Mouse (Mus musculus) bone marrow, adult 2 months (tissue): Measurements from ENCODE around the gene Zfp618. TPM values are rescaled to one million over a fixed set of nuclear protein-coding genes. Genes with fewer than 3 reads are reported as not detected.

ENCODE experiments used
- H3K27ac ChIP-seq: fragments of 200-500 bp; 2 replicates; pipeline ENCODE4 v1.5.1; 2012; ENCODE audit warnings: low read depth, mild to moderate bottlenecking, control low read depth, inconsistent platforms, low read length; ENCODE audit not compliant: control insufficient read depth, poor library complexity, insufficient read depth
- H3K4me1 ChIP-seq: fragments of 200-500 bp; 2 replicates; pipeline ENCODE4 v1.6.1; 2011; ENCODE audit warnings: low read length; ENCODE audit not compliant: control insufficient read depth, insufficient read depth
- H3K4me3 ChIP-seq: fragments of 200-500 bp; replicated peaks from 2 replicates; pipeline ENCODE3; 2011; ENCODE audit warnings: mild to moderate bottlenecking, low read depth, low read length, control low read depth; ENCODE audit not compliant: control insufficient read depth
- CTCF ChIP-seq: fragments of 200-500 bp; IDR thresholded peaks from 2 replicates; pipeline ENCODE4 v1.5.1; 2011; ENCODE audit warnings: low read length, control low read depth; ENCODE audit not compliant: control insufficient read depth, insufficient read depth
- POLR2A ChIP-seq: fragments of 200-500 bp; IDR thresholded peaks from 2 replicates; pipeline ENCODE4 v1.6.1; 2011; ENCODE audit warnings: low read depth, mild to moderate bottlenecking, control low read depth, low read length, borderline replicate concordance; ENCODE audit not compliant: control insufficient read depth
- WGBS: fragments of 180-500 bp; shearing (Covaris S2); methylation state at CpG from one replicate; pipeline ENCODE4 v1.1.7; 2018; 5-methylcytosine and 5-hydroxymethylcytosine counted together
- polyA plus RNA-seq: library from polyadenylated mRNA; stranded (reverse); fragments of >200 nt; gene quantifications from 2 replicates; pipeline ENCODE4 v1.2.4, GENCODE M21; 2011; ENCODE audit warnings: low replicate concordance; ENCODE audit not compliant: missing spikeins, insufficient read depth, insufficient read length

The Zfp618 gene
- 0.40 and 1.1 TPM in 2 replicates for polyA plus RNA-seq

DNA sequence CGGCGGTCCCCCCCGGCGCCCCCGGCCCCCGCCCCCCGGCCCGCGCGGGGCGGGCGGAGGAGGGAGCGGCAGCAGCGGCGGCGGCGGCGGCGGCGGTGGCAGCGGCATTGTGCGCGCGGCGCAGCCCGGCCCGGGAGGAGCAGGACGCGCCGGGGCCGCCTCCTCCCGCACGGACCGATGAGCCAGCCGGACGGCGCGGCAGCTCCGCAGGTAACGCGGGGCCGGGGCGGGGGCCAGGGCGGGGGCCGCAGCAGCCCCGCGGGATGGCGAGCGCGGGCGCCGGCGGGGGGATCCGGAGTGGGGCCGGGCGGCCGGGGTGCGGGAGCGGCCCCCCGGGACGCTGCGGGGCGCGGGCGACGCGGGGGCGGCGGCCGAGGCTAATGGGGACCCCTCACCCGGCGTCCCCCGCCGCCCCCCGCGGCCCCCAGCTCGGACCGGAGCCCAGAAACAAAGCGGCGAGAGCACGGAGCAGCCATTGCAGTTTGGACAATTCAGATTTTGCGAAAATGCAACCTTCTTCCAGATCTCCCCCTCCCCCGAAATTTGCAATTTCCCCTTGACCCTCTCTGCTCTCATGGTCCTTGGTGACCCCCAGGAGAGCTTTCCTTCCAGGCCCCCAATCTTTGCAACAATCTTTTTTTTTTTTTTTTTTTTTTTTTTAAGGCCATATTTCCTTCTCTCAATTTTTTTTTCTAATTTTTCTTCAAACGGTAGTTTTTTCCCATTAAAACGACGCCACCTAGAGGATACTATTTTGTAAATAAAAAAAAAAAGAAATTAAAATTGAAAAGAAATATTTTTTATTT, at the start of gene Zfp618:
Gene Zfp618, plus strand, starts transcription at position 77 of the 806 bp plus-strand sequence.
- 9% methylated on average over 62 of the region's 86 CpGs for WGBS
- H3K4me3 ChIP-seq = no peak within 1 kb of the TSS
- no peaks in the 10 kb centered on the region for H3K4me1 ChIP-seq
- H3K27ac ChIP-seq = no peak within 1 kb of the TSS
- no peak for TF ChIP-seq POLR2A

DNA sequence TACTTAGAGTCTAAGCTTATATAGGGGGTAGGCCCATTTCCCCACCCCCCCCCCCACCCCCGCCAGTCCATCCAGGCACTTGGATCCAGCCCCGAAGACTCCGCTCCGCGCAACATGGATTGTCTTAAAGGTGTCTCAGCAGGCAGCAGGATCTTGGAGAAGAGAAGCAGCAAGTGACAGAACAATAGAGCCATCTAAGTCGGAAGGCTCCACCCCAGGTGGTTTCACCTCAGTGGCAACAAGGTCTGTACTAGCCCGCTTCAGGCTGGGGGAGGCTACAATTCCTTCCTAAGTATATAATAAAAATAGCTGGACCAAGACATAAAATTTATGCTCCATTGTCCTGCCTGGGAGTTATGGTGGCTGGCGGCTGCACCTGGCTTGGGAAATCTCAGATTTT, 48.3 kb upstream of the Zfp618 start:
- 90% methylated on average over 8 of the region's 8 CpGs for WGBS
- Histone ChIP-seq H3K4me3 (no peak overlapping the region), H3K4me1 (no peaks in the 10 kb centered on the region), H3K27ac (no peak overlapping the region)
- no peak for TF ChIP-seq CTCF
- TF ChIP-seq POLR2A = no peak

DNA sequence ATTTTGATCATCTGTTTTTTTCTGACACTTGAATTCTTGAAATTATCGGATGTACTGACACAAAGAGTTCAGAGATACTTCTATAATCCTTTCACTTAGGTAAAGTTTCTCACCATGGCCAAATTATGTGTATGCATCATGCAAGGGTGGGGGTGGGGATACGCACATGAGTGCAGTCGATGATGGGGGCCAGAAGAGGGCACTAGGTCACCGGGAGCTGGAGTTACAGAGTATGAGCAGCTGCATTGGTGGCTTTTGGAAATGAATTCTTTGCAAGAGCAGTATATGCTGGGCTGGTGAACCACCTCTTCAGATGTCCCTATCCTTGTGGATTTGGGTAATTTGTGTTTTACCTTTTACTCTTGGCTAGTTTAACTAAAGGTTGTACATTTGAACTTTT, 31.6 kb upstream of the Zfp618 start:
- no peak overlapping the region for H3K27ac ChIP-seq
- no peak overlapping the region for H3K4me3 ChIP-seq
- H3K4me1 ChIP-seq = no peaks in the 10 kb centered on the region
- WGBS = 80% methylated on average over 4 of the region's 4 CpGs
- no peak for TF ChIP-seq CTCF
- TF ChIP-seq POLR2A = no peak

DNA sequence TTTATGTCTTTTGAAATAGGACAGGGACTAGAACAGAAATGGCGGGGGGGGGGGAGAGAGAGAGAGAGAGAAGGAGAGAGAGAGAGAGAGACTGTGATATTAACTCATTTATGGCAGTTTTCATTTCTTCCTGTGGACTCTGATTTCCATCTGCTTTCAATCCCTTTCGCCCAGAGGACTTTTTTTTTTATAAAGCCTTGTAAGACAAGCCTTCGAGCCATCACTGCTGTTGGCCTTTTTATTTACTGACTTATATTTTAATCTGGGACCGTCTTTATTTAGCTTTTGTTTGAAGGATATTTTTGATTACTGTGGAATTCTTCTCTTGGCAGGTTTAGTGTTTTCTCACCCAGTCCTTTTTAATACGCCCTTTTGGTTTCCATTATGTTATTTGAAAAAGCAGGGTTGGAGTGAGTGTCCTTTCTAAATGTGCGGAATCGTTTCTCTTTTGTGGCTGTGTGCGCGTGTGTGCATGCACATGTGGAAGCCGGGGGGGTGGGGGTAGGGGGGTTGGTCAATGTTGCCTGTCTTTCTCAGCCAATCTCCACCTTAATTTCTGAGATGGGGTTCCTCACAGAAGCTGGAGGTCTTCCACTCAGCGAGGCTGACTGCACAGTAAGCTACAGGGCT, 29.7 kb upstream of the Zfp618 start:
- no peak for TF ChIP-seq CTCF
- no peak for TF ChIP-seq POLR2A
- Histone ChIP-seq H3K4me1 (no peaks in the 10 kb centered on the region), H3K4me3 (no peak overlapping the region), H3K27ac (no peak overlapping the region)
- 84% methylated on average over 11 of the region's 11 CpGs for WGBS

DNA sequence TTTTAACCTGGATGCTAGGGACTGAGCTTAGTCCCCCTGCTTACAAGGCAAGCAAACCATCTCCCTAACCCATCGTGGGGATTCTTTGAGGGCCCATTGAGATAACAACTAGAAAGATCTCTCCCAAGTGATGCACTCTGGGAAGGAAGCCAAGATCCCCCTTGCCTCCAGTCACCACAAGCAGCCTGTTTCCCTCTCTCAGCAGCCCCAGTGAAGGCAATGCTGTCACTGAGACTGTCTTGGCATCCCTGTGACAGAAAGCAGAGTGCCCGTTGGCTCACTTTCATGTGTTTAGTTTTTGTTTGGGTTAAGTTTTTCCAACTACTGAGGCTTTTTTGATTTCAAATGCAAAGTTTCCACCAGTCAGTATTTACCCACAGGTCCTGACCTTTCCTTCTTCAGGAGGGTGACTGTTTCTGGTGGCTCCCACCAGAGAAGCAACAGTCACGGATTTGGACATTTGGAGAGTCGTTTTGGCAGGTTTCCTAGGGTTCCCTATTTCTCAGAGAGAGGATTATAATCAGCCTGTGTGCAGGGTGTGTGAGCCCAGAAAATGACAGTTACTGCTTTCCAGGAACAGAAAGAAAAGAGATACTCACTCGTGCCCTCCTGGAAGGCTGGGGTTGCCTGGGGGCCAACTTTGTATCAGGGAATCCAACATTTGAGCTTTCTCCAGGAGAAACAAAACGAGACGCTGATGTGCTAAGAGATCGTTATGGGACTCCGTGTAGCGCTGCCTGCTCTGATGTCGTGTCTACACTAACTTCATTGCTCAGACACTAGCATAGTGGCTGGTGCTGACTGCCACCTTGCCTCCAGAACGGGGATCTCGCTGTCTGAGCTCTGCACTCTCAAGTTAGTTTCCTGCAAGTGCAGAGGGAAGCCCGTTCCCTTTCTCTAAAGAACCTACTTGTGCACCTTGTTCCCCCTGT, 23.1 kb upstream of the Zfp618 start:
- Histone ChIP-seq H3K27ac (no peak overlapping the region), H3K4me1 (no peaks in the 10 kb centered on the region; the same call in 1 of the 2 replicates), H3K4me3 (no peak overlapping the region)
- WGBS = 68% methylated on average over 14 of the region's 14 CpGs
- no peak for TF ChIP-seq POLR2A
- TF ChIP-seq CTCF = no peak

DNA sequence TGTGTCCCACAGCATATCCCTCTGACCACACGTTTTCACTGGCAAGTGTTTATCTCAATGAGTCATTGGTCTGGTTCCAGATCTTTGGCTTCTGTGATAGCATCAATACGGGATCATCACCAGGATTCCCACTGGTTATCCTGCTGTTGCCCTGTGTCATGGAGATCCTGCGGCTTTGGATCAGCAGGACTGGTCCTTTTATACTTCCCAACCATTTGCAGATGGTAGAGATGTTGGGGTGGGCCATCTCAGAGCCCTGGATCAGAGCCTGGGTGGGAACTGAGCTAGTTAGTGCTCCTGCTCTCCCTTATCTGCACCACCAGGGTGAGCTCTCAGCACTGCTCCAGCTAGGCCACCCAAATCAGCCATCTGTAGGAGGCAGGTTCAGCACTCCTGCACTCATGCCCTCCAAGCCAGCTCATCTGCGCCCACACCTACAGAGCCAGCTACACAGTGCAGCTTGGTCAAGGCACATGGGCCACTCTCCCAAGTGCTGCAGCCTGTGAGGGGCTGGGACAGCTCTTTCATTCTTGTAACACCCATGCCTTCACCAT, 21.0 kb upstream of the Zfp618 start:
- no peak overlapping the region for H3K4me3 ChIP-seq
- no peak overlapping the region for H3K27ac ChIP-seq
- WGBS = 52% methylated on average over 4 of the region's 4 CpGs
- TF ChIP-seq POLR2A (no peak), CTCF (peak; percentile 28; the same call in 1 of the 2 replicates)
- no peaks in the 10 kb centered on the region; the same call in 1 of the 2 replicates for H3K4me1 ChIP-seq

DNA sequence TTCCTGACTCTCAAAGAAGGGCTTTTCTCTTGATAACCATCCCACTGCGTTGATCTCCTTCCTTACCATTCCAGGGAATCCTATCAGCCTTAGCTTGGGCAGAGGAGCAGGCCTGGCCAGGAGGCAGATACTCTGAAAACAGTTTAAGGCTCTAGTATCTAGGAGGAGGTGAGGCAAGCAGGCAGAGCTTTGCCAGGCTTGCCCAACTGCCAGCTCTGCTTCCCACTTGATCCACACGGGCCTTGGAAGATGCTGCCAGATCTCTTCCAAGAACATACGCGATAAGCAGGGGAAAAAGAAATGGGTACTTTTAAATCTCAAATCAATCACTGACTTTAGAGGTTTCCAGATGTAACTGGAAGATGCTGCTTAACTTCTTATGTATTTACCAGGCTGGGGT, 1.6 kb upstream of the Zfp618 start:
- Histone ChIP-seq H3K4me1 (no peaks in the 10 kb centered on the region), H3K27ac (no peak overlapping the region), H3K4me3 (no peak overlapping the region)
- WGBS = 80% methylated on average over 4 of the region's 4 CpGs
- no peak for TF ChIP-seq CTCF
- TF ChIP-seq POLR2A = no peak
